Mouse (Mus musculus) kidney, adult 2 months (tissue): ENCODE measurements at regions not wholly inside any gene's neighbourhood (a gene's known extent, or its start where the extent isn't known, plus 50 kb on each side); places are given as distances from the start of the nearest gene placed in this dataset.

Source experiments
- CTCF ChIP-seq: fragments of 200-500 bp; conservative IDR thresholded peaks from 2 replicates; pipeline ENCODE4 v1.5.1; 2011; ENCODE audit warnings: low read depth, mild to moderate bottlenecking, control low read depth, low read length, moderate library complexity, mixed read lengths; ENCODE audit not compliant: insufficient read depth, insufficient read length
- POLR2A ChIP-seq: fragments of 200-500 bp; IDR thresholded peaks from one replicate; pipeline ENCODE4 v1.6.1; 2011; ENCODE audit warnings: low read depth, low read length, control low read depth

DNA sequence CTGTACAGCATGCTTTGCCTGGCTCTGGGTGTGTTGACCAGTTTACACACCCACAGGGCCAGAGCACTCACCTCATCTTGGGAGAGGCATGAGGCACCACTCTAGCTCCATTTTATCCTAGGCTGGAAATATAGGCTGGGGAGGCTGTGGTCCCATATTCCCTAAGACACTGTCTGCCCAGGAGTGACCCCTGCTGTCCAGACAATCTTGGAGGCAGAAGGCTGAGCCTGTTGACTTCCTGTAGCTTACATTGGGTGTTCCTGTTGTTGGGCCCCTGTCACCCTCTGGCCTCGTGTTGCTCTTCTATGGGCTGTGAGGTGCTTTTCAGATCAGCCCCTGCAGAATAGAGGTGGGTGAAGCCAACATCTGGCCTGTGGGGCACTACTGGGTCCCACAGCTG lies 112.3 kb downstream of the Pja1 start:
- peak; percentile 59; the same call in 1 of the 2 replicates for TF ChIP-seq CTCF
- no peak for TF ChIP-seq POLR2A
